Mouse (Mus musculus): ENCODE results near the gene Maml2.

- TF ChIP-seq CTCF (conservative IDR thresholded peaks at IDR 0.05; ENCODE audit: low read length): no peak
- no peak for TF ChIP-seq NANOG (IDR thresholded peaks at IDR 0.05; ENCODE audit: borderline replicate concordance, low read length)
Measured at GRCm38 (mm10) chr9:13539535-13539934, 241.8 kb downstream of the Maml2 start.

Measured in E14TG2a.4 (cell line).